Mouse (Mus musculus) ES-E14 (cell line): Measurements from ENCODE around the gene Dnajc7. TPM values are rescaled to one million over a fixed set of nuclear protein-coding genes. Genes with fewer than 3 reads are reported as not detected.

Experiments used
- DNase-seq: peaks from one replicate; pipeline ENCODE4 v3.0.0-alpha.2; 2013; ENCODE audit warnings: low read depth, low spot score
- H3K27ac ChIP-seq: 2 replicates; pipeline ENCODE4 v1.5.1; 2012; ENCODE audit warnings: low read depth, mild to moderate bottlenecking, low read length, moderate library complexity, mixed read lengths; ENCODE audit not compliant: poor library complexity, insufficient read depth, severe bottlenecking
- H3K36me3 ChIP-seq: 2 replicates; pipeline ENCODE4 v1.6.1; 2012; ENCODE audit warnings: mild to moderate bottlenecking, low read length, moderate library complexity, mixed read lengths; ENCODE audit not compliant: control insufficient read depth, poor library complexity, insufficient read depth, severe bottlenecking
- H3K4me1 ChIP-seq, 2 experiments: fragments of 150-350 bp in 1 of 2; sonication (generic) in 1 of 2; 2 replicates each; pipeline ENCODE4 v1.6.1; 2012; ENCODE audit warnings: low read length in 2 of 2, mild to moderate bottlenecking in 1 of 2, mixed read lengths in 1 of 2; ENCODE audit not compliant: control insufficient read depth in 2 of 2, insufficient read depth in 2 of 2, poor library complexity in 1 of 2
- H3K4me3 ChIP-seq, 2 experiments: fragments of 150-350 bp in 1 of 2; sonication (generic) in 1 of 2; 2 replicates each; pipeline ENCODE4 v1.5.1; 2012; ENCODE audit warnings: low read length in 2 of 2, low read depth in 1 of 2, mild to moderate bottlenecking in 1 of 2, mixed read lengths in 1 of 2; ENCODE audit not compliant: insufficient read depth in 1 of 2, poor library complexity in 1 of 2, severe bottlenecking in 1 of 2
- H3K9ac ChIP-seq: 2 replicates; pipeline ENCODE4 v1.6.1; 2012; ENCODE audit warnings: low read depth, mild to moderate bottlenecking, low read length, mixed read lengths; ENCODE audit not compliant: poor library complexity, insufficient read depth, severe bottlenecking
- H3K9me3 ChIP-seq: fragments of 150-350 bp; sonication (generic); 2 replicates; pipeline ENCODE4 v1.6.1; 2012; ENCODE audit warnings: low read depth, mild to moderate bottlenecking, low read length; ENCODE audit not compliant: control insufficient read depth, insufficient read depth
- CHD2 ChIP-seq: IDR thresholded peaks from 2 replicates; pipeline ENCODE4 v1.6.1; 2014; ENCODE audit warnings: mild to moderate bottlenecking, low read depth, low read length, inconsistent platforms
- HCFC1 ChIP-seq: IDR thresholded peaks from 2 replicates; pipeline ENCODE4 v1.6.1; 2012; ENCODE audit warnings: low read length, inconsistent platforms, borderline replicate concordance; ENCODE audit not compliant: insufficient read depth
- MAFK ChIP-seq: IDR thresholded peaks from 2 replicates; pipeline ENCODE4 v1.6.1; 2014; ENCODE audit warnings: mild to moderate bottlenecking, low read depth, low read length, inconsistent platforms; ENCODE audit not compliant: insufficient read depth
- ZC3H11A ChIP-seq: IDR thresholded peaks from 2 replicates; pipeline ENCODE4 v1.6.1; 2012; ENCODE audit warnings: low read depth, mild to moderate bottlenecking, inconsistent platforms, low read length, borderline replicate concordance
- ZNF384 ChIP-seq: IDR thresholded peaks from 2 replicates; pipeline ENCODE4 v1.6.1; 2012; ENCODE audit warnings: low read depth, low read length, inconsistent platforms
- in situ Hi-C, 2 experiments: fragments of 600-800 bp; cut with MboI; formaldehyde crosslinking; loops; one replicate each; pipeline ENCODE4 v1.15.1; 2025; ENCODE audit warnings: low sequenced_read_pairs in 2 of 2, inconsistent platforms in 1 of 2; ENCODE audit not compliant: unreplicated experiment in 2 of 2
- total RNA-seq: library from RNA; depleted of rRNA; stranded (reverse); fragments of 300-350 nt; gene quantifications from 2 replicates; pipeline ENCODE4 v1.2.3, GENCODE M21; 2012

Dnajc7 gene
- total RNA-seq, 1 experiment, result 208 TPM

DNA sequence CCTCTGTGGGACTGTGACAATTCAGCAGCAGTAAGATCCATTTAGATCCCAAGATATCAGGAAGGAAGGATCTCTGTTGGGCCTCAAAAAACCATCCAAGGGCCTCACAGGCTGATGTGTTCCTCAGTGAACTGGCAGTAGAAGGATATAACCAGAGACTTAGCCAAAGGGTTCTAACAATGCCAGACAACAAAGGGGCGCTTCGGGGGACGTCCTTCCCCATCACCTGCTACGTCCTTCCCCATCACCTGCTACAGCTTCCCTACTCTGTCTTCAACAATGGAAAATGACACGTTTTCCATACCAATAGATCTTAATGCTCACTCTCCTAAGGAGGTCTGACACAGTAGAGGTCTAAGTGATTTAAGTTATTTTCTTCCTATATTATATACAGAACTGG lies 3.6 kb downstream of the Dnajc7 start:
- in situ Hi-C loops, result no loop called here
- no peaks in the 10 kb centered on the region for H3K9me3 ChIP-seq
- H3K36me3 ChIP-seq, result no peaks in the 10 kb centered on the region; the same call in 1 of the 2 replicates
- peak overlapping the region; percentile 92 for H3K27ac ChIP-seq
- peak; percentile 51 for DNase-seq
- peak overlapping the region; percentile 14; the same call in 1 of the 2 replicates for H3K9ac ChIP-seq
- H3K4me1 ChIP-seq, result peaks cover 5 to 15% of the 10 kb centered on the region in 2 experiments; a peak in 3 of 4 replicates
- H3K4me3 ChIP-seq, result peak overlapping the region in 1 of 2 experiments; percentile 9; a peak in 1 of 4 replicates
- TF ChIP-seq MAFK (no peak), ZNF384 (no peak), CHD2 (no peak), ZC3H11A (no peak), HCFC1 (no peak)

GRCm38 (mm10) chr11:100613241-100613640 lies 6.7 kb downstream of the Dnajc7 start:
- no peak for TF ChIP-seq ZC3H11A
- TF ChIP-seq CHD2, result 0 out of 2 replicates have a peak, but pooled peaks have one; percentile 46
- Histone ChIP-seq H3K9me3 (no peaks in the 10 kb centered on the region), H3K36me3 (peaks cover 3% of the 10 kb centered on the region; the same call in 1 of the 2 replicates), H3K27ac (no peak overlapping the region), H3K4me3 (no peak overlapping the region), H3K4me1 (peaks cover 8 to 18% of the 10 kb centered on the region in 2 experiments), H3K9ac (no peak overlapping the region)
- in situ Hi-C loops, result no loop called here
- no peak for DNase-seq

DNA sequence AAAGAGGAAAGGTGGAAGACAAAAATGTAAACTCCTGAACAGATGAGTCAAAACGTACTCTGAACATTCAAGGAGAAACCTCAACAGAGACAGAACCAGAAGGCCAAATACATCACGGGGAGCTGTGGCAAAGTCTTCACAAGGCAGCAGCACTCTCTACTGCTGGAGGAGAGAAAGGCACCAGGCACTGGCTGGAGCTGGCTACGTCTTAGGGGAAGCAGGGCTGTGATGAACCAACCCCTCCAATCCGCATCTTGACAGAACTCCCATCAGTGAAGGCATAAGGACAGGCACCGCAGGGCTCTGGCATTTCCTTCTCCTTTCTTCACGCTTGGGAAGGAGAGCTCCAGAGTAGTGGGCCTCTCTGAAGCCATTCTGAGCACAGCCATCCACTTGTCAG lies 8.3 kb downstream of the Dnajc7 start:
- no peak for DNase-seq
- Histone ChIP-seq H3K27ac (no peak overlapping the region), H3K9ac (no peak overlapping the region), H3K9me3 (no peaks in the 10 kb centered on the region), H3K4me3 (no peak overlapping the region), H3K36me3 (peaks cover 3% of the 10 kb centered on the region; the same call in 1 of the 2 replicates), H3K4me1 (peaks cover 10 to 18% of the 10 kb centered on the region in 2 experiments)
- no peak for TF ChIP-seq HCFC1
- TF ChIP-seq MAFK, result no peak
- TF ChIP-seq ZC3H11A, result no peak
- TF ChIP-seq CHD2, result no peak
- no peak for TF ChIP-seq ZNF384
- in situ Hi-C loops, result no loop called here

GRCm38 (mm10) chr11:100609997-100610680 lies 9.8 kb downstream of the Dnajc7 start:
- Histone ChIP-seq H3K9me3 (no peaks in the 10 kb centered on the region), H3K27ac (no peak overlapping the region), H3K36me3 (peaks cover 5% of the 10 kb centered on the region; the same call in 1 of the 2 replicates), H3K4me3 (no peak overlapping the region), H3K4me1 (peaks cover 8 to 24% of the 10 kb centered on the region in 2 experiments; a peak in 3 of 4 replicates), H3K9ac (no peak overlapping the region)
- no peak for DNase-seq
- TF ChIP-seq MAFK, result no peak
- no peak for TF ChIP-seq ZNF384
- no peak for TF ChIP-seq CHD2
- no peak for TF ChIP-seq ZC3H11A
- no peak for TF ChIP-seq HCFC1
- in situ Hi-C loops, result no loop called here
